Mouse (Mus musculus): Measurements from ENCODE around the gene Foxn1.
A peak's percentile ranks its signal among the peaks of the same experiment; 100 is the strongest.

DNA sequence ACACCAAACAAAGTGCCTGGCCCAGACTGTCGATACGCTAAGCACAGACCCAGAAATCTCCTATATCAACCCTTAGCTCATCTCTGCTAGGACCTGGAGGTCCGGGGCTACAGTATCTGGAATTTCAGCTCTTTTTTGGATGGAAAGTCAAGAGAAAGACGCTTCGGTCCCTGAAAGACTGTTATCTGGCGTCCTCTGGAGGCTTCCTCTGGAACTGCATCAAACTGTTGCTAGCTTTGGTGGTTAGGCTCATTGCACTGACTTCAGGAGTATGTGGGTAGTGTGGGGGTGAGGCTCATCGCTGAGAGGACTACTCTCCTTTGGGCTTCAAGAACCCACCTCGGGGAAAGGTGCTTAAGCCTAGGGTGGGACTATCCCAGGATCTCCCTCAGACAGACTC is 13.3 kb upstream of the Foxn1 start:
- TF ChIP-seq CTCF (IDR thresholded peaks at IDR 0.05; ENCODE audit: extremely low read depth, insufficient read length, insufficient replicate concordance, low read depth, low read length) = peak; percentile 62; the same call in 1 of the 2 replicates
- no peak for TF ChIP-seq POLR2A (IDR thresholded peaks at IDR 0.05; ENCODE audit: low read depth, low read length)
